Mouse (Mus musculus) brain, embryonic 14.5 days (tissue): ENCODE results near the gene Uck2.

Experiments used
- CTCF ChIP-seq: fragments of 200-500 bp; IDR thresholded peaks from 2 replicates; pipeline ENCODE4 v1.5.1; 2012; ENCODE audit warnings: inconsistent platforms, mild to moderate bottlenecking, moderate library complexity, borderline replicate concordance; ENCODE audit not compliant: insufficient read depth, insufficient read length; ENCODE audit errors: extremely low read depth
- POLR2A ChIP-seq: fragments of 200-500 bp; IDR thresholded peaks from 2 replicates; pipeline ENCODE4 v1.6.1; 2012; ENCODE audit warnings: mild to moderate bottlenecking, inconsistent platforms, borderline replicate concordance; ENCODE audit not compliant: poor library complexity, insufficient read depth, insufficient read length, severe bottlenecking; ENCODE audit errors: extremely low read depth

DNA sequence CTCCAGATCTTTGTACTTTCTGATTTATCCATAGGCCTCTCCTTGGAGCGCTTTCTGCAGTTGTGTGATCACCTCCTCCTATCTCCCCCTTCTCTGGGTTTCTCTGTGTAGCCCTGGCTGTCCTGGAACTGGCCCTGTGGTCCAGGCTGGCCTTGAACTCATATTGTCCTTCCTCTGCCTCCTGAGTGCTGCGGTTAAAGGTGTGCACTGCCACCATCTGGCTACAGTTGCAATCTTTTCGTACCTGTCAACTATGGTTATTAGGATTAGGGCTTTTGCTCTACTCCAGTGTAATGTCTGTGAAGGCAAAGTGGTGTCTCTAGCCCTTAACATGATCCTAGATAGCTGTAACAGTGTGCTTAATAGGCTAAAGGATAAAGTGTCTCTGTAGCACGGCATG lies 28.1 kb upstream of the Uck2 start:
- TF ChIP-seq POLR2A (no peak), CTCF (no peak)
